Mouse (Mus musculus) urinary bladder, postnatal 10 days (tissue): ENCODE measurements around the gene Ifnlr1.
"Not testable (repeated sequence)": the region's sequence is repeated elsewhere in the genome, so short reads cannot be mapped to it uniquely, and the experiment has no call there.

Experiments
- DNase-seq: peaks from one replicate; pipeline ENCODE4 v3.0.0; 2022; ENCODE audit warnings: low spot score

The Ifnlr1 gene

GRCm38 (mm10) chr4:135685906-135686567 is at the start of gene Ifnlr1:
Gene Ifnlr1 (plus strand): TSS chr4:135686287.
- no peak for DNase-seq

GRCm38 (mm10) chr4:135641302-135642079 is 44.6 kb upstream of the Ifnlr1 start:
- DNase-seq = not testable (repeated sequence)

- DNase-seq = no peak
Measured at GRCm38 (mm10) chr4:135645022-135645637, 41.0 kb upstream of the Ifnlr1 start.

- DNase-seq = no peak
Measured at GRCm38 (mm10) chr4:135652966-135653607, 33.0 kb upstream of the Ifnlr1 start.

- no peak for DNase-seq
Measured at GRCm38 (mm10) chr4:135653956-135654355, 32.1 kb upstream of the Ifnlr1 start.

- no peak for DNase-seq
Measured at GRCm38 (mm10) chr4:135655499-135655898, 30.6 kb upstream of the Ifnlr1 start.

- DNase-seq = no peak
Measured at GRCm38 (mm10) chr4:135656094-135656589, 29.9 kb upstream of the Ifnlr1 start.

- no peak for DNase-seq
Measured at GRCm38 (mm10) chr4:135658484-135658883, 27.6 kb upstream of the Ifnlr1 start.

- no peak for DNase-seq
Measured at GRCm38 (mm10) chr4:135658899-135659298, 27.2 kb upstream of the Ifnlr1 start.

- DNase-seq = no peak
Measured at GRCm38 (mm10) chr4:135661082-135661809, 24.8 kb upstream of the Ifnlr1 start.

GRCm38 (mm10) chr4:135661994-135662393 is 24.1 kb upstream of the Ifnlr1 start:
- DNase-seq = no peak

- DNase-seq = no peak
Measured at GRCm38 (mm10) chr4:135664656-135665055, 21.4 kb upstream of the Ifnlr1 start.

- no peak for DNase-seq
Measured at GRCm38 (mm10) chr4:135666192-135666975, 19.7 kb upstream of the Ifnlr1 start.

GRCm38 (mm10) chr4:135667266-135667844 is 18.7 kb upstream of the Ifnlr1 start:
- DNase-seq = no peak

GRCm38 (mm10) chr4:135673507-135673906 is 12.6 kb upstream of the Ifnlr1 start:
- no peak for DNase-seq

GRCm38 (mm10) chr4:135674993-135675392 is 11.1 kb upstream of the Ifnlr1 start:
- no peak for DNase-seq

- DNase-seq = no peak
Measured at GRCm38 (mm10) chr4:135676476-135676875, 9.6 kb upstream of the Ifnlr1 start.

GRCm38 (mm10) chr4:135679316-135679715 is 6.8 kb upstream of the Ifnlr1 start:
- DNase-seq = no peak

- no peak for DNase-seq
Measured at GRCm38 (mm10) chr4:135681789-135682188, 4.3 kb upstream of the Ifnlr1 start.

- no peak for DNase-seq
Measured at GRCm38 (mm10) chr4:135683553-135683952, 2.5 kb upstream of the Ifnlr1 start.
